Mouse (Mus musculus): Measurements from ENCODE around the gene Gimap1.

GRCm38 (mm10) chr6:48718455-48718854, 20.4 kb upstream of the Gimap1 start, which contains the start of the genes Gm28053 and Gimap7:
- TF ChIP-seq CTCF (IDR thresholded peaks at IDR 0.05) = no peak
- TF ChIP-seq POLR2A (IDR thresholded peaks at IDR 0.05; ENCODE audit: insufficient read depth, low read depth, low read length) = no peak

All from heart, adult 2 months (tissue).